Mouse (Mus musculus) lung, adult 2 months (tissue): ENCODE data around the gene Tmem132b.

Experiments
- CTCF ChIP-seq: fragments of 200-500 bp; IDR thresholded peaks from 2 replicates; pipeline ENCODE4 v1.5.1; 2011; ENCODE audit warnings: mild to moderate bottlenecking, low read length, control low read depth; ENCODE audit not compliant: insufficient read depth
- POLR2A ChIP-seq: fragments of 200-500 bp; IDR thresholded peaks from 2 replicates; pipeline ENCODE4 v1.6.1; 2011; ENCODE audit warnings: low read depth, mild to moderate bottlenecking, control low read depth, low read length, borderline replicate concordance; ENCODE audit errors: extremely low read depth

GRCm38 (mm10) chr5:125505968-125506367 is 25.6 kb upstream of the Tmem132b start:
- TF ChIP-seq CTCF: no peak
- no peak for TF ChIP-seq POLR2A
